Mouse (Mus musculus): ENCODE results near the gene Gm10376.
"Not testable (repeated sequence)": the region's sequence is repeated elsewhere in the genome, so short reads cannot be mapped to it uniquely, and the experiment has no call there.

The Gm10376 gene

DNA sequence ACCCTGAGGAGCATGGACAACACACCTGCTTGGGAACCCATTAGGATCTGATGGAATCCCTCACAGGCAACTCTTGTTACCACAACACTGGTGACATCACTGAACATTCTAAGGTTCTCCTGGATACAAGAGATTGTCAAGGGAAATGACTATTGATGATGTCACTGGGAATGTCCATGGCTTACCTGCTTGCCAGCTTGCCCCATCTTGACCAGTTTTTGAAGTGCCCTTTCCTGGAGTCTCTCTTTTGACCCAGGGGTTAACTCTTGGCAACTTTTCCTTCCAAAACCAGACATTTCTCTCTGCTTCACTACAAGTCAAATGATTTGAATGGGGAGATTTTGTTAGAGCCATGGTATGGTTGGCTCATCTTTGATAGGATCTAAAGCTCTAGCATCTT lies at the start of gene Gm10376:
TSS of gene Gm10376 (minus strand) at position 101 of the 400 bp plus-strand sequence.
- not testable (repeated sequence) for DNase-seq

DNA sequence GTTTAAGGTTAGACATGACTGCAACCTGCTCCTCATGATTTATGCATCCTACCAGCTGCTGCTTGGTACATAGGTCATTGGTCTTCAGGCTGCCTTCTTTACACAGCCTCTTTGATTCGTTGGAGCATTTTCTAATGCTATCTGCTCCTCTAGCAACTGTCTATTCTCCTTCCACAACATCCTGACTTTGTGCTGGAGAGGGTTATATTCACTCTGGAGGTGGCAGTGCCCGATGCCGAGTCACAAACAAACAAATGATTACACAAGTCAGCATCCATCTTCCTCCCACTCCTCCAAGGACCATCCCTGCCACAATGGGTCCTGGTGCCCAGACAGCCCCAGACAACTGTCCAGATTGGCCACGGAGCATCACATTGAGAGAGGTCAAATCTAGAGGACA lies 44.8 kb upstream of the Gm10376 start:
- not testable (repeated sequence) for DNase-seq

DNA sequence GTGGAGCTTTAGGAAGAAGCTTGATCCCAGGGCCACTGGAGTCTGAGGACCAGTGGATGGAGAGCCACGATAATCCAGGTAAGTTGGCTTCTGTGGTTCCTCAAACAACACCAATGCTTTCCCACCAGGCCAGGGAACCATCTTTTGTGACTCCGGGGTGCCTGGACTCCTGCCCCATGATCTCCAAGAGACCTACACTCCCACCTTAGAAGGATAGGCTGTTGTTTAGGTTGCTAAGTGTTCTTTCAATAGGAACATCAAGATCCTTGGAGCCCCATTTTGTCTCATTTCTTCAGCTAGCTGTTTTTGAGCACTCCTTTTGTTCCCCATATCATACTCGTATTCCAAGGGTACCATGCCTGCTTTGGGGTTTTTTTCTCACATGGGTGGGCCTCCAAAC lies 42.6 kb upstream of the Gm10376 start:
- DNase-seq: not testable (repeated sequence)

DNA sequence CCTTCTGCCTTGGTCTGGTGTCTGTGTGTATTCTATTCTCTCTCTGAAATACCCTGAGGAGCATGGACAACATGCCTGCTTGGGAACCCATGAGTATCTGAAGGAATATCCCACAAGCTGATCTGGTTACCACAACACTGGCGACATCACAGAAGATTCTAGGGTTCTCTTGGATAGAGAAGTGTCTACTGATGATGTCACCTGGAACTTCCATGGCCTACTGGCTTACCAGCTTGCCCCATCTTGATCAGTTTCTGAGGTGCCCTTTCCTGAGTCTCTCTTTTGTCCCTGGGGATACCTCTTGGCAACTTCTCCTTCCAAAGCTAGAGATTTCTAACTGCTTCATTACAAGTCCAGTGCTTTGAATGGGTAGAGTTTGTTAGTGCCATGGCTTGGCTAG lies 21.9 kb downstream of the Gm10376 start, which contains the start of gene Gm8082:
TSS of gene Gm8082 (minus strand) at position 101 of the 400 bp plus-strand sequence.
- not testable (repeated sequence) for DNase-seq
